Mouse (Mus musculus) embryonic facial prominence, embryonic 14.5 days (tissue): Measurements from ENCODE around the gene Zc2hc1b. TPM values are rescaled to one million over a fixed set of nuclear protein-coding genes. Genes with fewer than 3 reads are reported as not detected.

Source experiments
- ATAC-seq: fragments of 200-750 bp; cut with Nextera tagmentation; 2 replicates; pipeline ENCODE4 v1.8.0; 2017; ENCODE audit warnings: low read depth, moderate number of reproducible peaks, moderate TSS enrichment
- DNase-seq: peaks from one replicate; pipeline ENCODE4 v3.0.0-alpha.2; 2015; ENCODE audit warnings: low spot score
- H3K27ac ChIP-seq: fragments of 300-500 bp; sonication (generic); replicated peaks from 2 replicates; pipeline ENCODE4 v1.5.1; 2014; ENCODE audit warnings: low read depth, mild to moderate bottlenecking, low read length, moderate library complexity
- H3K27me3 ChIP-seq: fragments of 300-500 bp; sonication (generic); replicated peaks from 2 replicates; pipeline ENCODE4 v1.6.1; 2014; ENCODE audit warnings: low read length; ENCODE audit not compliant: control insufficient read depth, insufficient read depth
- H3K36me3 ChIP-seq: fragments of 300-500 bp; sonication (generic); 2 replicates; pipeline ENCODE4 v1.6.1; 2014; ENCODE audit warnings: low read length, mixed read lengths; ENCODE audit not compliant: control insufficient read depth, insufficient read depth
- H3K4me1 ChIP-seq: fragments of 300-500 bp; sonication (generic); 2 replicates; pipeline ENCODE4 v1.6.1; 2014; ENCODE audit warnings: antibody characterized with exemption, low read length; ENCODE audit not compliant: control insufficient read depth, insufficient read depth
- H3K4me2 ChIP-seq: fragments of 300-500 bp; sonication (generic); 2 replicates; pipeline ENCODE4 v1.6.1; 2014; ENCODE audit warnings: low read depth, mild to moderate bottlenecking, low read length, moderate library complexity, mixed read lengths
- H3K4me3 ChIP-seq: fragments of 300-500 bp; sonication (generic); 2 replicates; pipeline ENCODE4 v1.5.1; 2014; ENCODE audit warnings: low read depth, mild to moderate bottlenecking, low read length
- H3K9ac ChIP-seq: fragments of 300-500 bp; sonication (generic); 2 replicates; pipeline ENCODE4 v1.6.1; 2014; ENCODE audit warnings: low read depth, mild to moderate bottlenecking, low read length, moderate library complexity, mixed read lengths
- H3K9me3 ChIP-seq: fragments of 300-500 bp; sonication (generic); 2 replicates; pipeline ENCODE4 v1.6.1; 2016; ENCODE audit warnings: low read length; ENCODE audit not compliant: control insufficient read depth
- WGBS: fragments of 180-500 bp; shearing (Covaris S2); extraction: QIAGEN DNeasy Blood & Tissue Kit; methylation state at CpG from one replicate; pipeline ENCODE4 v1.1.7; 2014; 5-methylcytosine and 5-hydroxymethylcytosine counted together
- polyA plus RNA-seq: library from polyadenylated mRNA; unstranded; fragments of >200 nt; fragmentation: Nextera tagmentation; extraction: Ambion mirVana; gene quantifications from 2 replicates; pipeline ENCODE4 v1.2.1, GENCODE M21; 2014

Gene Zc2hc1b
- polyA plus RNA-seq, 1 experiment from 2014 or later: not detected

DNA sequence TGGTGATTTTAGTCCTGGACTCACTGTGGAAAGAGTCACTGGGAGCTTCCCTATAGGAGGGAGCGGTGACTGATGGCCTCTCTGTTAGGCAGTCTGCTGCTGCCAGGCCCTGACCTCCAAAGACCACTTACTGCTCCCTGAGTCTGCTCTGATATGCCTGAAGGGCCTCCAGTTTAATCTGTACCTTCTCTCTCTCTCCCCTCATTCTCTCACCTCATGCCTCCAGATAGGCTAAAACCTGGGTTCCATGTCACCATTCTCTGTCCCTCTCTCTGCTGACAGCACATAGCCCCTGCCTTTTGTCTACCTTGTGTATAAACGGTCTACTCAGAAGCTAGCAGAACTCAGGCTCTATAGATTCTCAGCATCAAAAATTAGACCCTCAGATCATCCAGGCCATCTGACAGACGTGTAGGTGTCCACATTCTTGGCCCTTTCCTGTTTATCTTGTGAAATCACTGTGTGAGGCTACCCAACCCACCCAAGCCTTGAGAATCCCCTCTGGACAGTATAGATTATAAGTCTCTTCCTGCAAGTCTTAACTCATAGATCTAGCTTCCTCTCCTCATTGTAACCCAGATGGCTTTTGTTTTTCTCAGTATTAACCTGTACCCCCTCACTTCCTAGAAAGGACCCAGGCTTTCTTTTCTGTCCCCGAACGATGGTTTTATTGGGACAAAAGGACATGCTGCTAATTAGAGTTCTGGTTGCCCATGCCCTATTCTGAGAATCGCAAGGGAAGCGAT, 59.6 kb downstream of the Zc2hc1b start:
- H3K9ac ChIP-seq: no peak overlapping the region
- no peak overlapping the region for H3K4me3 ChIP-seq
- H3K4me1 ChIP-seq: peaks cover 4% of the 10 kb centered on the region; the same call in 1 of the 2 replicates
- DNase-seq (no peak), ATAC-seq (no peak)
- no peak overlapping the region for H3K4me2 ChIP-seq
- 0 out of 2 replicates have a peak overlapping the region, but pooled peaks have one; percentile 15 for H3K27ac ChIP-seq
- 69% methylated on average over 7 of the region's 7 CpGs for WGBS
- no peaks in the 10 kb centered on the region for H3K27me3 ChIP-seq
- peaks cover 17% of the 10 kb centered on the region; the same call in 1 of the 2 replicates for H3K36me3 ChIP-seq
- no peaks in the 10 kb centered on the region for H3K9me3 ChIP-seq

DNA sequence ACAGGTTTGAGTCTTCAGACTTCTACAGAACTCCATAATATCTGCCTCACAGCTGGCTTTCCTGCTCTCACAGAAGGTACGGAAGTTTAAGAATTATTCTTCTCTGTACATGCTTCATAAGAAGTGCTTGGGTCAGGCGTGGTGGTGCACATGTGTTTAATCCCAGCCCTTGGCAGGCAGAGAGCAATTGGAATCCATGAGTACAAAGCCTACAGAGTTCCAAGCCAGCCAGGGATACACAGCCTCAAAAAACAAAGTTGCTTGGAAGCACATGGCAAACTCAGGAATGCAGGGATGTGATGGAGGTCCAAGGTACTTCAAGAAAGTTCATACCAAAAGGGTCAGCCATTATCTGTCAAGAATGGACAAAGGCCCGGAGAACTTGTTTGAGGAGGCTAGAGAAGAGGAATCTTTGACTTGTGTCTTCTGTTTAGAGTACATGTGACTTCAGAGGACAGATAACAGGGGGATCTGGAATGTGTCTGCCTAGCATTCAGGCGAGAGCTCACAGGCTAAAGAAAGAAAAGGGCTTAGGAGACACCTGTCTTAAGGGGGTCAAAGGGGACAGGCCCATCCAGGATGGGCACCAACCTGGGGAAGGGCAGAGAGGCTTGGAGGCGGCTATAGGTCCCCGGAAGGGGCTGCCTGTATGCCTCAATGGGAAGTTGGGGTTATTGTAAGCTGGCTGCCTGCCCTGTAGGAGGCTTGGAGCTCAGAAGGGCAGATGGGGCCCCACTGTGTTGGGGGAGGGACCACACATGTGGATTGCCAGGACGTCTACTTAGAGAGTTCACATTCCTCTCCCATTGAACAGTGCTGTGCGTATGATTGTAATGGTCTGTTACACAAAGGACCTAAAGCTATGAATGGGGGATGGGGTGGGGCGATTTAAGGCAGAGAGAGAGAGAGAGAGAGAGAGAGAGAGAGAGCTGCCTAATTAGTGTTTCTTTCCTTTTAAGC, 60.8 kb downstream of the Zc2hc1b start:
- ATAC-seq (peak; percentile 77), DNase-seq (peak; percentile 78)
- H3K4me3 ChIP-seq: no peak overlapping the region
- WGBS: 46% methylated on average over 9 of the region's 9 CpGs
- H3K27me3 ChIP-seq: no peaks in the 10 kb centered on the region
- H3K27ac ChIP-seq: 0 out of 2 replicates have a peak overlapping the region, but pooled peaks have one; percentile 23
- peaks cover 4% of the 10 kb centered on the region; the same call in 1 of the 2 replicates for H3K4me1 ChIP-seq
- H3K9me3 ChIP-seq: no peaks in the 10 kb centered on the region
- no peak overlapping the region for H3K4me2 ChIP-seq
- H3K9ac ChIP-seq: no peak overlapping the region
- peaks cover 18% of the 10 kb centered on the region; the same call in 1 of the 2 replicates for H3K36me3 ChIP-seq

DNA sequence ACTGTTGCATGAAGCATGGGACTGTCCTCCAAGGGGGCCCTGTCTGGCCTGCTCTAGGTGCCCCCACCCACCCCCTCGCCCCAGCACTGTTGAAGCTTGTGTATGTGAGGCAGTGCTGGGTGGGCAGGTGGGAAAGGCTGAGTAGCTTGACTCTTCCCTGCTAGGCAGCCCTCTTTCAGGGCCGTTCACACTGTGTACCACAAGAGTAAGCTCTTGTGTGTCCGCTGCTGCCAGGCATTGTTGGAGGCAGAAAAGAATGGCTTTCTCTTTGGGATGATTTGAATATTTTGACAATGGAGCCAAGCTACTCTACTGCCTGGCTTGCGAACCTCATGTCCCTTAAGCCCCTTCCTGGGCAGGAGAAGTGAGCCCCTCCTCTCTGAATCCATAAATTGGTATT, 62.8 kb downstream of the Zc2hc1b start:
- Histone ChIP-seq H3K36me3 (peaks cover 22% of the 10 kb centered on the region; the same call in 1 of the 2 replicates), H3K27me3 (no peaks in the 10 kb centered on the region), H3K9ac (no peak overlapping the region), H3K4me3 (no peak overlapping the region), H3K4me1 (peaks cover 4% of the 10 kb centered on the region; the same call in 1 of the 2 replicates), H3K27ac (no peak overlapping the region; the same call in 1 of the 2 replicates), H3K9me3 (no peaks in the 10 kb centered on the region), H3K4me2 (no peak overlapping the region)
- DNase-seq (no peak), ATAC-seq (no peak)
- WGBS: 72% methylated on average over 4 of the region's 4 CpGs

DNA sequence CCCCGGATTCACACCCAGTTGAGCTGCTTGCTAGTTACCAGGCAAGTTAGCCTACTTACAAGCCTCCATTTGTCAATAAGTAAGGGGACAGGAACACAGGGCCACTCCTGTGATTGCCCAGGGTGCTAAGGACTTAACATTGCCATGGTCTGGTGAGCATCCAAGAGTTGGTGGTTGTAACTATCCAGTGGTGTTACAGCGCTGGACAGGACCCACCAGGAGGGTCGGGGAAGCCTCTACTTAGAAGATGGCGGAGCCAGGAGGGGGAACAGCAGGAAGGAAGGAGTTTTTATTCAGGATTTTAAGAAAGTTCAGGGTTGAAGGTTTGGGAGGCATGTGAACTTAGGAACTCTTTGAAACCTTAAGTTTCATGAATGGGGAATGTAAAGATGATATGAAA, 64.2 kb downstream of the Zc2hc1b start:
- H3K36me3 ChIP-seq: peaks cover 24% of the 10 kb centered on the region; the same call in 1 of the 2 replicates

DNA sequence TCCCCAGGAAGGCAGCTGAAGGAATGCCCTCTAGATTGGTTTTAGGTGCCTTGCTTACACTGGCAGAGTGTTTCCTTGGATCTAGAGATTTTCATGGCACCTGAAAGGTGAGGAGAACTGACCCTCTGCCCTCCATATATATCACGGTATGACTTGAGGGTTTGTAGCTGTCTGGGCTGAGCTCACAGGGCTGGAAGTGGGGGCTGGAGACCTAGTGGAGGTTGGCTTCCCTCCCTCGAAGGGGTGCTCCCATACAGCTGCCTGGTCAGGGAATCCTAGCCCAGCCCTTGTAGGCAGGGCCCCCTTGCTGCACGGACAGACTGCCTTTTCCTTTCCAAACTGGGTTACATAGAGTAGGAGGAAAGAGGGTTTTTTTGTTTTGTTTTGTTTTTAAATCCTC, 65.0 kb downstream of the Zc2hc1b start:
- H3K27me3 ChIP-seq: no peaks in the 10 kb centered on the region
- no peaks in the 10 kb centered on the region for H3K9me3 ChIP-seq
- no peak overlapping the region for H3K4me3 ChIP-seq
- WGBS: 59% methylated on average over 3 of the region's 3 CpGs
- H3K4me2 ChIP-seq: no peak overlapping the region
- H3K9ac ChIP-seq: no peak overlapping the region
- no peak overlapping the region for H3K27ac ChIP-seq
- ATAC-seq (no peak), DNase-seq (no peak)
- peaks cover 22% of the 10 kb centered on the region; the same call in 1 of the 2 replicates for H3K36me3 ChIP-seq
- H3K4me1 ChIP-seq: peaks cover 6% of the 10 kb centered on the region

More for the DNA sequence above, 64.2 kb downstream of the Zc2hc1b start:
- ATAC-seq (no peak), DNase-seq (no peak)
- no peak overlapping the region for H3K27ac ChIP-seq
- H3K4me2 ChIP-seq: no peak overlapping the region
- H3K4me1 ChIP-seq: peaks cover 4% of the 10 kb centered on the region; the same call in 1 of the 2 replicates
- H3K4me3 ChIP-seq: no peak overlapping the region
- H3K27me3 ChIP-seq: no peaks in the 10 kb centered on the region
- H3K9ac ChIP-seq: no peak overlapping the region
- 77% methylated on average over 4 of the region's 4 CpGs for WGBS
- H3K9me3 ChIP-seq: no peaks in the 10 kb centered on the region

DNA sequence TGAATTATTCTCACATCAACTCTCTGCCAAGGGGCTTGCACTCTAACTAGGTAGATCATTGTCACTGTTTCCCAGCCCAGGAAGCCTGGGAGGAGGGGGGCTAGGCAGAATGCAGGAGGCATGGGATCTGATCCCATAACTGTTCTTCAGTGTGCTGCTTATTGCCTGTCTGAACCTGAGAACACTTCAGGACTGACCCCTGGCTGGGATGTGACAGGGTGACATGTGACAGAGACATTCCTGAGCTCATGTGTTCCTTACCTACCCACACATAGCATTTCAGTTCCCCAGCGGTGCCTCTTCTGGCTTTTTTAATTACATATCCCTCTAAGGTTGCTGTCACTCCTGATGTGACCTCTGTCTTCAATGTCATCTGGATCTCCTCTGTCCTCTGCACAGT, 68.0 kb downstream of the Zc2hc1b start:
- DNase-seq: no peak
- no peak for ATAC-seq
- H3K9ac ChIP-seq: no peak overlapping the region
- no peak overlapping the region for H3K4me2 ChIP-seq
- H3K9me3 ChIP-seq: no peaks in the 10 kb centered on the region
- peaks cover 2% of the 10 kb centered on the region; the same call in 1 of the 2 replicates for H3K4me1 ChIP-seq
- 67% methylated on average over 1 of the region's 1 CpGs for WGBS
- no peak overlapping the region for H3K4me3 ChIP-seq
- no peaks in the 10 kb centered on the region for H3K27me3 ChIP-seq
- H3K36me3 ChIP-seq: peaks cover 14% of the 10 kb centered on the region; the same call in 1 of the 2 replicates
- no peak overlapping the region for H3K27ac ChIP-seq

DNA sequence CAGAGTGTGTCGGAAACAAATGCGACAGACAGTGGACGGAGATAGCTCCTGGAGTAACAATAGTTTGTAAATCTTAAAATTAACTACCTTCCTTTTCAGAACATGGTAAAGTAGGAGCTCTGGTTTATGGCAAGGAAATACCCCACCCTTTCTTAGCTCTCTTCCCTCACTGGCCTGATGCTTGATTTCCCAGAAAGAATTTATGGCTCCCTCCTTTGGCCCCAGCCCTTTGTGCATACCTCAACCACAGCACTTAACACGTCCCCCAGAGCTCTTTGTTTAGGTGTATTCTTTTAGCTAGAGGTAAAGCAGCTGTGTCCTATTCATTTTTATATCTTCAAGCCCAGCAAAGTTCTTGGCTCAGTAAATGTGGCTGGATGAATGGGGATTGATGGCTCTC, 69.0 kb downstream of the Zc2hc1b start:
- Histone ChIP-seq H3K9ac (no peak overlapping the region), H3K36me3 (peaks cover 14% of the 10 kb centered on the region; the same call in 1 of the 2 replicates), H3K9me3 (no peaks in the 10 kb centered on the region), H3K4me2 (no peak overlapping the region), H3K27me3 (no peaks in the 10 kb centered on the region), H3K4me3 (no peak overlapping the region), H3K4me1 (peaks cover 2% of the 10 kb centered on the region; the same call in 1 of the 2 replicates), H3K27ac (no peak overlapping the region)
- WGBS: 70% methylated on average over 4 of the region's 4 CpGs
- no peak for ATAC-seq
- no peak for DNase-seq

DNA sequence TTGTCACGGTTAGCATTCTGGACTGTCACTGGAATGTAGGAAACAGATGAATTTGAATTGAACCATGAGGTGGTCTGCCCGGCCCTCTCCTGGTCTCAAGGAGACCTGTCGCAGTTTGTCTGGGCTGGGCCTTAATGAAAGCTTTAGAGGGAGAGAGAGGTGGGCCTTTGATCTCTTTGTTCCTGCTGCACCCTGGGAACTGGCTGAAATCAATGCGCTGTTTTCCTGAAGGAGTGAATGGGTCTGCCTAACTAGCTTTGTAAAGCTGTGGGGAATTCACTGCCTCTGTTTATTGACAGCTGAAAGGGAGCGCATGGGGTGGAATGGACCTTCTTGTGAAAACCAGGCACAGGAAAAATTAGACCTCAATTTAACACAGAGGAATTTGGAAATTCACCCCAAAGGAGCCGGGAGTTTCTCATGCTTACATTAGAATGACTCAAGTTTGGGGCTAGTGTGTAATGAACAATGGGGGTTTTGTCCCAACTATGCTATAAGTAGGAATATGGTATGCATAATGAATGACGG, 69.7 kb downstream of the Zc2hc1b start:
- Histone ChIP-seq H3K4me2 (no peak overlapping the region), H3K27me3 (no peaks in the 10 kb centered on the region), H3K4me3 (no peak overlapping the region), H3K36me3 (peaks cover 14% of the 10 kb centered on the region; the same call in 1 of the 2 replicates), H3K4me1 (peaks cover 2% of the 10 kb centered on the region; the same call in 1 of the 2 replicates), H3K9ac (no peak overlapping the region), H3K9me3 (no peaks in the 10 kb centered on the region), H3K27ac (peak overlapping the region; percentile 70)
- ATAC-seq (peak; percentile 41; the same call in 1 of the 2 replicates), DNase-seq (peak; percentile 38)
- 21% methylated on average over 7 of the region's 7 CpGs for WGBS
